Mouse (Mus musculus) cerebellum, adult 9-11 months (tissue): ENCODE results near the gene Lpp.
A peak's percentile ranks its signal among the peaks of the same experiment; 100 is the strongest.

Experiments
- DNase-seq: peaks from one replicate; pipeline ENCODE4 v3.0.0; 2022

The Lpp gene

DNA sequence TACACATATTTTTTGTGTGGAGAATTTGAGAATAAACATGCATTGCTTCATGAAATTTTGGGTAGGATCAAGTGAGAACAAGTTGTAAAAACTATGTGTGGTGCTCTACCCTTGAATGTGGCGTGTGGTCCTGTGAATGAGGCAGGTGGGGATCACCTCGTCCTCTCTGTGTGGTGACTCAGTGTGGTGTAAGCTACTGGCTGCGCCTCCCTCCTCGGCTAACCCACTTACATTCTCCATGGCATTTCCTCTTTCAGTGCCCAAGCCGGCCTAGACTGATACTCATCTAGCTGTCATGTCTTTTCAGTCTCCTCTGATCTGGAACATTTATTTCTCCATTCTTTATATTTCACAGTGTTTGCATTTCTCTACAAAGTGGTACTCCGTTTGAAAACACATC is 81.5 kb downstream of the Lpp start:
- no peak for DNase-seq

DNA sequence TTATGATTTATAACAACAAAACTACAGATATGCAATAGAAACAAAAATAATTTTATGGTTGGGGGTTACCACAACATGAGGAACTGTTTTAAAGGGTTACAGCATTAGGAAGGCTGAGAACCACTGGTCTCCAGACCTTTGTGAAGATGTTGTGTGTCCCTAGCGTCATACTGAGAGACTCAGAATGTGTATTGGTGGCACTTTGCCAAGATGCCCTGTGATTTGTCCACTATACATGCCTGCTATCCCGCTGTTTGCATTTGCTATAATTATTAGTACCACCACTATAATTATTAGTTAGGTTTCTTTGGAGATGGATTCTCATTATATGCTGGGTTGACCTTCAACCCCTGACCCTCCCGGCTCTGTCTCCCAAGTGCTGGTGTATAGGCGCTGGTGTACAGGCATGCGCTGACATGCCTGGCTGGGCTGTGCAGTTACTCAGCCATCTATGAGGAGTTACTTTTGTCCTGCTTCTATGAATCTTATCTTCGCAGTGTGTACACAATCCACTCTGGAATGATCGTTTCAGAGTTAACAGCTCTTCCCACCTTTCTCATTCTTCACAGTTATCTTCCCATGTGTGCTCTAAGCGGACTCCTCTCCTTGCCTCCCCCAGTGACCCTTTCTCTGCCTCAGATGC is 82.1 kb downstream of the Lpp start:
- no peak for DNase-seq

DNA sequence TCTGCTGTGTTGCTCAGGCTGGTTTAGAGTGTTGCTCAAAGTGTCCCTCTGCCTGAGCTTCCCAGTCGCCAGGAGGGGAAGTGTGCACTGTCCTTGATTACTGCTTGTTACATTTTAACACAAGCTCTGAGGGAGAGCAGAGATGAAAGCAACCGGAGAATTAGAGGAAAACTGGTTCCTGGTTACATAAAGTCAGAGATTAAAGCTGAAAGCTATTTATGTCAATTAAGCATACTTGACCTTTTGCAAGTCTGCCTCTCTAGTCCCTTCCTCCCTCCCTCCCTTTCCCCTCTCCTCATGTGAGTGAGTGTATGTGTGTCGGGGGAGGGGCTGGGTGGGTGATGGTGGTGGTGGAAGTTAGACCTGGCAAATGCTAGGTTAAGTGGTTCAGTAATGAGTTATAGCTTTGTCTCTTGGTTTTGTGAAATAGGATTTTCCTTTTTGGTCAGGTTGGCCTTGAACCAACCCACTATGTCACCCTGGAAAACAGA is 83.6 kb downstream of the Lpp start:
- DNase-seq = no peak

DNA sequence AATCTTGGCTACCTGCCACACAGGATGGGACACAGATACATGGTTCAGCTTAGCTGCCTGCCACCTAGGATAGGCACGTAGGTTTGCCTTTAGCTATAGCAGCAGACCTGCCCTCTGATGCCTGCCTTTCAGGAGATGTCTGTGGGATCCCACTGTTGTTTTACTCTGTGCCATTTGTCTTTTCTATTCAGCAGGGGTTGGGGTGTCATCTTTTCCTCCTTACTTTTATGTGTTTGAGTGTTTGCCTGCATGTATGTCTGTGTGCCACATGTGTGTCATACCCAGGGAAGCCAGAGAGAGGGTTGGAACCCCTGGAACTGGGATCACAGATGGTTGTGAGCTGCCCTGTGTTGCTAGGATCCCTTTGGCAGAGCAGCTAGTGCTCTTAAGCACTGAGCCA is 84.7 kb downstream of the Lpp start:
- no peak for DNase-seq

DNA sequence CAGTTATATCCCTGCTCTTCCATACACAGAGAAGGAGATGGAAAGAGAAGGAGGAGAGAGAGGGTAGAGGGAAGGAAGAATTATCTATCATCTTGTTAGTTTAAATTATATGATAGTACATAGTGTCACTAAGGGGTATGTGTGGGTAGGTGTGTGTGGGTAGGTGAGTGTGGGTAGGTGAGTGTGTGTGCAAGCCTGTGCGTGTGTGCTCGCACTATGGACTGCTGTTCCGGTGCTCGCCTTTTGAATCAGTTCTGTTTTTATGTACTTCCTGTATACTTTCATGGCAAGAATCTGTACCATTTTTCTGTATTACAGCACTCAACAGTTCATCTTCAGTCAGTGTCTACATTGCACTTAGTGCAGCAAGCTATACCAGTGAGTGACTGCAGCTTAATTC is 85.5 kb downstream of the Lpp start:
- no peak for DNase-seq

DNA sequence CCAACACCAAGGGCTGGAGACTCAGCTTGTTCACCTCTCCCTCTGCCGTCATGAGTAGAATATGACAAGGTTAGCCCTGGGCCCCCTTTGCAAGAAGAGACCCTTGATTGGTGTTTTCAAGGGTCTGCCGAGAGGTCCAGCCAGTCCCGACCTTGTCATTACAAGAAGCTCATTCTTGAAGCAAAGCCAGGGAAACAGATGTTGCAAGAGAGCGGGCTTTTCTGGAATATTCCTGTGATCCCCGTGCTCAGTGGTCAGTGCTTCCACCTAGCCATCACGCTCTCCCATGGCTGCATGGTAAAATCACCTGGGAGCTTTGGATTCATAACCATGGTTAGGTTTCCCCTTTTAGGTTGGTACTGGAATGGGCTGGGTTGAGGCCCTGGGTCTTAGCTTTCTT is 89.3 kb downstream of the Lpp start:
- DNase-seq = no peak

DNA sequence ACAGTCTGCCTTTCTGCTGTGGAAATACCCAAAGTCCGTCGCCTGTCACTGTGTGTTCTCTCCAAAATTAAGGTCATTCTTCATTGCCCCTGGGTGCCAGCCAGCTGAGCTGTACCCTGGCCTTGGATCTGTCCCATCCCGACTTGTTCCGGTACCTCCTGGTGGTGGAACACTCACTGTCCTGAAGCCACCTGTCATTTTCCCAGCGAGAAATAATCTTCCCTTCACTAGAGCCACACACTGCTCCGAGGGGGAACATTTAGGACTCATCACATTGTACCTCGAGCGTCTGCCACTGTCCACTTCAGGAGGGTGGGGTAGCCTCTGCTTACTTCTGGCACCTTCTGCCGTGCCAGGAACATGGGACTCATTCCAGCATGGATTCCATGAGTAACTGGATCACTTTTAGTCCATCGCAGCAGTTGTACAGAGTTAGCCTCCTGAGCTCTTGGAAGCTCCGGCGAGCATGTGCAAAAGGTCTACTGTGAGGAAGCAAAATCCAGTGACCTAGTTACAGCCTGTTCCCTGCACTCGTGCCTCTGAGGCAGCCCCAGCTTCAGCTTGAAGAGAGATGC is 90.3 kb downstream of the Lpp start:
- peak; percentile 98 for DNase-seq

DNA sequence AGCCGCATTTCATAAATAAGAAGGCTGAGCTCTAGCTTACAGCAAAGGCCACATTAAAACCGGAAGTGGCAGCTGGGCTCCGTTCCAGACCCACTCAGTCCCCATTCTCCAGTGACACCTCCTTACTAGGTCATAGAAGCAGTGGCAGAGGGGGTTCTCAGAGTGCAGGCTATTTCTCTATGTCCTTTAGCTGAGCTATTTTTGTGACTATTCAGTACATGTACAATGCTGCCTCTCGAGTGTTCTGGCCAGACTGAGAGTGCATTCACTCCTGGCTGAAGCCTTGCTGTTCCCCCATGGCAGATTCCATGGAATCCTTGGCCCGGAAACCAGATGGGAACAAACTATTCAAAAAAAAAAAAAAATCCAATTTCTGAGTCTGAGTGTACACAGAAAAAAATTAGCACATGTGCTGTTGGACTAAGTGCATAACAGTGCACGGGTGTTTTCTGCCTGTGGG is 94.5 kb downstream of the Lpp start:
- DNase-seq = peak; percentile 60

DNA sequence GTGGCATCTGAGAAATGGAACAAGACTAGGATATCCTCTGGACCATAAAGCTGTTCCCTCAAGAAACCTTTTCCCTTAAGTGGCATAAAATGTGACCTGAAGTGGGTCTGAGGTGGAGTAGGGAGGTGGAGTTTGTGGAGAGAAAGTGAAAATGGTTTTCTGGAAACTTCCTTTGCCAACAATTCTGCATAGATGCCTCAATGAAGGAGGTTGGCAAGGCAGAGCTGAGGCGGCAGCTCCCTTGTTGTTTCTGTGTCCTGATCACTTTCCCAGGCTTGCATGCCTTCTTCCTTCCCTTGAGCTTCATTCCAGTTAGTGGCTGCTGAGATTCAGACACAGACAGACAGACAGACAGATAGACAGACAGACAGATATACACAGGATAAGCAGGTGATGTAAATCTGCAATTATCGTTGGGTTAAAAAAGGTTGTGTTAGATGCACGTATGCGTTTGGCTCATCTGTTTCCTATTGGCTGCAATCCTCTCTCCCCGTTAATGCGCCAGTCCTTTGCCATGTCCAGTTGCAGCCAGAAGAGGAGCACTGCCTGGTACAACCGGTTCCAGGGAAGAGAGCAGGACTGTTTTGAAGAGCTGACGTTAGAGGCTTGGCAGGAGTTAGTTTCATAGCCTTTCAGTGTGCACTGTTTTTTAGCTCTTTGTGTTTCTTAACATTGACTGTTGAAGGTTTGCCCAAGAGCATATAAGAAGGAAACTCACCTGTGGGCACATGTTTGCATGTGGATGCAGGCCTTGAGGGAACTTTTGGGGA is 96.4 kb downstream of the Lpp start:
- DNase-seq = no peak

DNA sequence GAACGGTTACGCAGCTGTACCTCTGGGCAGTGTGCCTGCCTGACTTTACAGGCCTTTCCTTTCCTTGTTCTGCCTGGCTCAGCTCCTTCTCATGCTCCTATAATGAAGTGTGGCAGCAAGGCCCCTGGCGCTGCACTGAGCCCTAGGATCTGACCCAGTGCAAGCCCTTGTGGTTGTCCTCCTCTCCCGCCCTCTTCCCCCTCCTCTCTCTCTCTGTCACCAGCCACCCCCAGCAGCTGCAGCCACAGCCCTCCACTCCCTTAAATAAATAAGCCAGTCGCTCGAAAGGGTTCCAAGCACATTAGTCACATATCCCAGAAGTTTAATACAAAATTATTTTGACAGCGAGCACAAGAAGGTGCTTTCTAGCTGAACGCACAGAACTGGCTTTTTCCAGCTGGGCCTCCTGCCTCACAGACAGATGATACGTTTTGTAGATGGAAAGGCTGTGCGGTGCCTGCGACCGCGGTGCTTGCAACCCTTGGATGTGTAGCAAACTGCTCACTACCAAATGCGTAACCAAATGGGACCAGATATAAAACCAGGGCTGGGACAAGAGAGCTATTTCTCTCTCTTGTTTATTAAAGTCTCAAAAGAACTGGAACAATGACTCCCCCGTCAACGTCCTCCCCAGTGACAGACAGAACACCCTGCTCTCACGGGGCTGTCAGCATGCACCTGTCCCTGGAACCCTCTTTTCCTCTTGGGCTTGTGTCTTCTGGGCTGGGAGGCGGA is 97.6 kb downstream of the Lpp start:
- DNase-seq = no peak

DNA sequence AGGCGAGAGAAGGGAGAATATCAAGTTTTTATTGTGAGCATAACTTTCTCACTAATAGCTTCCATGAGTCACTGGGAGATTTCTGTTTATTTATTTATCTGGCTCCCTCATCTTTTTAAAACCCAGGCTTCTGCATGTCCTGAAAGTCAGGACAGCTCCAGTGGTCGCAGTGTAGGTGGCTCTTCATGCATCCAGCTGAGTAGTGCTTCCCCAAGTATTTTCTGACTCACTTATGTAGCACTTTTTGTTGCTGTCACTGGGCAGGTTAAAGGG is 98.1 kb downstream of the Lpp start:
- DNase-seq = no peak

DNA sequence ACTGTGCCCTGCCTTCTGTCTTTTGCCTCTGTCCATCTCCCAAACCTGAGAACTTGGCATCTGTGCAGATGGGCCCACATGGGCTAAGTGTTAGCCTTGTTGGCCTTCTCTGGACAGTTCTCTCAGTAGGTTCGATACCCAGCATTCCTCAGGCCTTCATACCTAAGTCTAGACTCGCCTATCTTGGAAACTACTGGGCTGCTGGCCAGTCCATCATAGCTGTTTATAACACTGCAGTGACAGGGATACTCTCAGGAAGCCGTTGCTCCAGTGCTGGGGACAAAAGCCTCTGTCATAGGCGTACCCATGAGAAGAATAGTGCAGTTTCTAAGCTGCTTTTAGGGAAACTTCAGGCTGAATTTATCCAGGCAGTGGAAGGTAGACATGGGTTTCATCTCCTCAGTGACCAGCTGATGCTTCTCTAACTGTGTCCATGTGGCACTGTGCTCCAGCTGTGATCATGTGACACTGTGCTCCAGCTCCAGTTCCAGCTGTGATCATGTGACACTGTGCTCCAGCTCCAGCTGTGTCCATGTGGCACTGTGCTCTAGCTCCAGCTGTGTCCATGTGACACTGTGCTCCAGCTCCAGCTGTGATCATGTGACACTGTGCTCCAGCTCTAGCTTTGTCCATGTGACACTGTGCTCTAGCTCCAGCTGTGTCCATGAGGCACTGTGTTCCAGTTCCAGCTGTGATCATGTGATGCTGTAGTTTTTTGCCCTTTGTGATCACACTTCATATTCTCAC is 99.1 kb downstream of the Lpp start:
- DNase-seq = no peak

DNA sequence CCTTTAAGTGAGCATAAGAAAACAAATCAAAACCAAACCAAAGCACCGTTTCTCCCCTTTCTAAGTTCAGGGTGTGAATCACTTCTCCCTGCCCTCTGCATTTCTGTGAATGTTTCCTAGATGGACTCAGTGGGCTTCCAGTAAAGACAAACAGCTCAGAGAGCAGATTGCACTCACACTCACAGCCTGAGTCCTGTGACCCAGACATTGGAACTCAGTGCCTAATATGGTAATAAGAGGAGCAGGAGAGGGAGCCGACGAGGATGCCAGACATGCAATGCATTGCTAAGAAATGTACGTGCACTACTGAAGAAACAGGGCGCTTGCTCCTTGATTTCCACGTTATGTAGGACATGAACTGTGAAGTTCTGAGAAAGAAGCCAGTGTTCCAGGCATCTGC is 101.2 kb downstream of the Lpp start:
- DNase-seq = no peak

DNA sequence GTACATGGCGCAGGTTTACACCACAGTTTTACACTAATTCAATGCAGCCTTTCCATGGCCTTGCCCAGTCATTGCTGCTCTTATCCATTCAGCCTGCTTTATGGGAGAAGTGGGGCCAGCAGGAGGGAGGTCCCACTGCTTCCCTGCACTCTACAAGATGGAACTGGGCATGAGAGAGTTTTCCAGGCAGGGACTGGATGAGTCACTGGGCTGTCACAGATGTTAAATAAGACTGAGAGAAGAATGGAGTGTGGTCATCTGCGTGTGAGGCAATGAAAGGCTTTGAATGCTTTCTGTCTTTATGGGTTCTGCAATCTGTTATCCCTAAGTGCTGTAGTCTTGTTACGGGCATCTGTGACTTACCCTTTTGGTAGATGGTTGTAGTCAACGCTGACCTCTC is 102.2 kb downstream of the Lpp start:
- DNase-seq = no peak

DNA sequence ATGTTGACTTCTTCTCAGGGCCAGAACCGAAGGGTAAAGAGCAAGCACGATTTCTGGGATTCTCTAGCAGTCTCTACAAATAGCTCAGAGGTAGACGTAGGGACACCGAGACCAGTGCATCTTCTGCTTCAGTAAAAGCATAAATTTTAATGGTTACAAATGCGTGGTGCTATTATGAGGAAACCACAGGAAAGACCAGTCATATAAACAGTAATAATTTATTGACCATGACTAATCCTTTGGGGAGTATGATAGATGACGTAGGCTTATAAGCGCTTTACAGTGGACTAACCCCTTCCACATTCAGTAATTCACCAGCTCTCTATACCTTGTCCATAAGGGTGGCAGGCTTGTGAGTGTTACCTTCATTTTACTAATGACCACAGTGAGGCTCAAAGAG is 103.3 kb downstream of the Lpp start:
- DNase-seq = no peak

DNA sequence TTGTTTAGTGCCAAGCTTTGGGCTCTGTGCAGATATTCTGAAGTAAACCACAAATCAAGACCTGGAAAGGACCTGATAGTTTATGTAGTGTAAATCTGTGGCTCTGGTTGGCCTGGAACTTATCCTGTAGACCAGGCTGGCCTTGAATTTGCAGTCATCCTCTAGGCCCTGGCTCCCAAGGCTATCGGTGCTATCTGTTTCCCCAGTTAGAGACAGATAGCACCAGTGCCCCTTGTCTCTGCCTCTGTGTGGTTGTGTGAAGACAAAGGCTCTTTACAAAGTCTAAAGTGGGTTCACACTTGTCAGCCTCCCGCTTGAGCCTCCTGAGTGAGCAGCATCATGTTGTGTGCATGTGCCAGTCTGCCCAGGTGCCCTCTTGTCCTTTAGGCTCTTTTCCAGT is 104.1 kb downstream of the Lpp start:
- DNase-seq = no peak

DNA sequence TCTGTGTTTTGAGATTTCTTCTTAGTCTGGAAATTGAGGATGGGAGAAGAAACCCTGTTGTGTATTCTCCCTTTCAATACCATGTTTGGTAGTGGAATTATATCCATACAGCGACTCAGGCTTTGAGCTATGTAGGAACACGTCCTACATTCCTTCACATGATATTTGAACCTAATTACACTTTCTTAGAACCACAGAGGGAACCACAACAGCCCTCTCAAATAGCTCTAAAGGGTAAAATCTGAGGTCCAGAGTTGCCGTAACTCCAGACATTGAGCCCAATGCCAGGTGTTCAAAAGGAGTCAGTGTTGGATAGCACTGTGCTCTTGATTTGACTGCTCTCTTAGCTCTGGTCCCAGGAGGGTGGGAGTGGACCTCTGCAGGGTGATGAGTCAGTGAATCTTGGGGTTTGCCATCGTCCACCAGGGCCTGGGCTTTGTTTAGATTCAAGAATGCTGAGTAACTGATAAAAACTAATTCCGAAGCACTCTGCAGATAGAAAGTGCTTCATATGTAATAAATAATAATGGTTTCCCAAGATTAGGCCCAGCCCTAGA is 104.9 kb downstream of the Lpp start:
- DNase-seq = no peak

DNA sequence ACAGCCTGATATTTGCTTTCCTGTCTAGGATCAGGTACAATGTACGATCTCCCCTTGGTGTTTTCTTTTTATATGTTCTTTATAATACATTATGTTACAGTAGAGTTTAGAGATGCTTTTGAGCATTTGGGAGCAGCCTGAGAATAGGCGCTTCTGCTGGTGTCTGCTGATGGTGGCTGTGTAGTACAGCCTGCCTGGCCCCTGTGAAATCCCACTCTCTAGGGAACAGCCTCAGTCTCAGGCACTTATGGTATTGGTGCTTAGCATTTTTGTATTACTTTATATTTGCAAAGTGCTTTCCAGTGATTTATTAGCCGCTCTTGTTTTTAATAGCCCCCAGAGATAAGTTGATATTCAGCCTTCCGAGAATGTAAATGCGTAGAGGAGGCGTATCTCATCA is 107.9 kb downstream of the Lpp start:
- no peak for DNase-seq

DNA sequence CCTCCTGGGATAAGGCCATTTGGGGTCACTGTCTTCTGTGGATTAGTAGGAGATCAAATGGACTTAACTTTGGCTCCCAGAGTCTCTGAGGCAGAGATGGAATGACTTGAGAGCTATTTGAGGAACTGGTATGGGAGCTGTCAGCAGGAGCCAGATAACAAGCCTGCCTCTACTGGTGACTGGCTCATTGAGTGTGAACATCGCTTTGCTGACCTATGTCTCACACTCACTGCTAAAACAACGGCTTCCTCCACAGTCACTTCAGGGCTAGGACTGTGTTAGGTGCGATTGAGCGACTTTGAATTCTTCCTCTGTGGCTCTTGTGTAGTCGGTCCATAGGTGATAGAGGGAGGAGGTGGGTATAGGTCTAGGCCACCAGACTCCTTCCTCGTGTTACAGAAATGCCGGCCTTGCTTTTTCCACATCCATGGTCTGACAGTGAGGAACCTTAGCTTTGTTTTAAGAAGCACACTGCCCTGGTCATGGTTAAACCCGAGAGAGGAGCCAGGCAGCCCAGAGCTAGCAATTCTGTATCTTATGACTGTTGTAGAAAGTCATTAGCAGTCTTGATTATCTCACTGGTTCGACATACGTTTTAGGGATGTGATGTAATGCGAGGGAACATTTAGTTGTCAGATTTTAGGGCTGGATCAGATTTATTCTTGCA is 108.5 kb downstream of the Lpp start:
- no peak for DNase-seq

DNA sequence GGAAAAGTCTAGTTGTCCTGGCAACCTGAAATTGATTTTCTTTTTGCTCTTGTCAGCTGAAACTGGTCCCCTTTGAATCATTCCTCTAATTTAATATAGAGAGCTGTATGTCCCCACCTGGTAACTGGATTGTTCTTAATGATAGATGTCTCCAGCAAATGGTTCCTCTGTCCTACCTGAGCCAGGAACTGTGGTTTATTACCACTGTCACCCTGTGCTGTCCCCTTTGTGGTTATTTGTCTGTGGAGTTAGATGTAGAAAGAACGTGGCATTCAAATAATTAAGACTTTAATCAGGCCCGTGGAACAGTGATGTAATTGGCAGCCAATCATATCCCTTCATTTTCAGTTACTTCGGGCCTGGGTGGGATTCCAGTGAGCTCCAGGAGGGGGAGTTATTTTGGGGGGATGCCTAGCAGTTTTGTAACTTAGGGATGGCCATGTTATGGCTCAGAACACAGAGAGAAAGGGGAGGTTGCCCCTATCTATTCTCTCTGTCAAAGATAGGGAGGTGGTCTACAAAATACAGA is 109.1 kb downstream of the Lpp start:
- no peak for DNase-seq

DNA sequence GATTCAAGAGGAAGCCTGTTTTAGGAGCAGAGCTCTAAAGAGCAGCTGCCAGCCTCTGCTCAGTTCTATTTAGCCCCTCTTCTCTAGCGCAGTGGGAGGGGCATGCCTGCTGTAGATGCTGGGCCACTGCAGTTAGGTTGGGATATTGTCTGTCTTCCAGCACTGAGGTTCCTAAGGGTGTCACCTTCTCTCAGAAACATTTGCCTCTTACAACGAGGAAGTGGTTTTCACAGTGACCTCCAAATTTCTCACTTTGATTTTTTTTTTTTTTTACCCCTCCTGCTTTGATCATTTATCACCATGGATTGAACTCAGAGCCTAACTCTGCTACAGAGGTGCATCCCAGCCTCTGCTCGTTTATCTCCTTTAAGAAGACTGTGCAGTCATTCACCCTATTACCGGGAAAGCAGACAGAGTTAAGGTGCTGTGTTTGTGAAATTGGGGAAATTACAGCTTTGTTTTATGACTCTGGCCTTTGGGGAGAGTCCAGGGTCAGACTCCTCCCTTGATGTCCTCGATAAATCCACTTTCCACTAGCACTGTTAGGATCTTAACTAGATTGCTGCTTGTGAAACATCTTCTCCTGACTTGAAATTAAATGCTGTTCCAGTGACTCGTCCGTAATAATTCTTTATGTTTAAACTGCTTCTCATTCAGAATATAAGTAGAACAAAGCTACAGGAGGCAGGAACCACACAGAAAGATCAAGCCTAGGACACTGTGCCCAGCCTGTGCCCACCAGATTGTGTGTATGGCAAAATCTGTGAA is 111.7 kb downstream of the Lpp start:
- no peak for DNase-seq
